Mouse (Mus musculus) kidney, adult 8-10 months (tissue): ENCODE results near the gene Slc7a5.

Experiments
- DNase-seq, 2 experiments: peaks; one replicate each; pipeline ENCODE4 v3.0.0; 2022

The Slc7a5 gene

GRCm38 (mm10) chr8:121935341-121936294, 28.1 kb upstream of the Slc7a5 start:
- no peak for DNase-seq

- no peak for DNase-seq
These were observed 27.4 kb upstream of the Slc7a5 start for GRCm38 (mm10) chr8:121934923-121935322.

- DNase-seq, result peak in 1 of 2 experiments; percentile 39
These were observed 27.0 kb upstream of the Slc7a5 start for GRCm38 (mm10) chr8:121934506-121934905.

- DNase-seq, result no peak
These were observed 25.4 kb upstream of the Slc7a5 start for GRCm38 (mm10) chr8:121932668-121933520.

GRCm38 (mm10) chr8:121932026-121932667, 24.7 kb upstream of the Slc7a5 start:
- DNase-seq, result no peak

GRCm38 (mm10) chr8:121931571-121931970, 24.1 kb upstream of the Slc7a5 start:
- DNase-seq, result no peak

- DNase-seq, result no peak
These were observed 22.6 kb upstream of the Slc7a5 start for GRCm38 (mm10) chr8:121930047-121930446.

GRCm38 (mm10) chr8:121927316-121927715, 19.8 kb upstream of the Slc7a5 start:
- peak in 1 of 2 experiments; percentile 67 for DNase-seq

- no peak for DNase-seq
These were observed 18.8 kb upstream of the Slc7a5 start for GRCm38 (mm10) chr8:121926266-121926665.

GRCm38 (mm10) chr8:121925624-121926023, 18.1 kb upstream of the Slc7a5 start:
- peak in 1 of 2 experiments; percentile 81 for DNase-seq

- no peak for DNase-seq
These were observed 17.2 kb upstream of the Slc7a5 start for GRCm38 (mm10) chr8:121924681-121925080.

GRCm38 (mm10) chr8:121922101-121922500, 14.6 kb upstream of the Slc7a5 start:
- peak in 1 of 2 experiments; percentile 18 for DNase-seq

- DNase-seq, result no peak
These were observed 14.1 kb upstream of the Slc7a5 start for GRCm38 (mm10) chr8:121921582-121921981.

- no peak for DNase-seq
These were observed 12.2 kb upstream of the Slc7a5 start for GRCm38 (mm10) chr8:121919731-121920130.

- DNase-seq, result no peak
These were observed 11.7 kb upstream of the Slc7a5 start for GRCm38 (mm10) chr8:121919158-121919557.

- no peak for DNase-seq
These were observed 5.9 kb upstream of the Slc7a5 start for GRCm38 (mm10) chr8:121913378-121913777.

GRCm38 (mm10) chr8:121912831-121913230, 5.3 kb upstream of the Slc7a5 start:
- DNase-seq, result no peak

- no peak for DNase-seq
These were observed 4.5 kb upstream of the Slc7a5 start for GRCm38 (mm10) chr8:121911987-121912386.

- no peak for DNase-seq
These were observed 3.9 kb upstream of the Slc7a5 start for GRCm38 (mm10) chr8:121911400-121911799.

GRCm38 (mm10) chr8:121909663-121910062, 2.2 kb upstream of the Slc7a5 start:
- peak in 1 of 2 experiments; percentile 78 for DNase-seq

GRCm38 (mm10) chr8:121909148-121909541, 1.7 kb upstream of the Slc7a5 start:
- DNase-seq, result no peak

GRCm38 (mm10) chr8:121908378-121909147, 1.1 kb upstream of the Slc7a5 start:
- no peak for DNase-seq
